Mouse (Mus musculus) ovary, postnatal 10 days (tissue): ENCODE measurements around the gene Fhad1.
"Not testable (repeated sequence)": the region's sequence is repeated elsewhere in the genome, so short reads cannot be mapped to it uniquely, and the experiment has no call there.

Experiments
- DNase-seq: peaks from one replicate; pipeline ENCODE4 v3.0.0; 2022; ENCODE audit warnings: low spot score

The Fhad1 gene

DNA sequence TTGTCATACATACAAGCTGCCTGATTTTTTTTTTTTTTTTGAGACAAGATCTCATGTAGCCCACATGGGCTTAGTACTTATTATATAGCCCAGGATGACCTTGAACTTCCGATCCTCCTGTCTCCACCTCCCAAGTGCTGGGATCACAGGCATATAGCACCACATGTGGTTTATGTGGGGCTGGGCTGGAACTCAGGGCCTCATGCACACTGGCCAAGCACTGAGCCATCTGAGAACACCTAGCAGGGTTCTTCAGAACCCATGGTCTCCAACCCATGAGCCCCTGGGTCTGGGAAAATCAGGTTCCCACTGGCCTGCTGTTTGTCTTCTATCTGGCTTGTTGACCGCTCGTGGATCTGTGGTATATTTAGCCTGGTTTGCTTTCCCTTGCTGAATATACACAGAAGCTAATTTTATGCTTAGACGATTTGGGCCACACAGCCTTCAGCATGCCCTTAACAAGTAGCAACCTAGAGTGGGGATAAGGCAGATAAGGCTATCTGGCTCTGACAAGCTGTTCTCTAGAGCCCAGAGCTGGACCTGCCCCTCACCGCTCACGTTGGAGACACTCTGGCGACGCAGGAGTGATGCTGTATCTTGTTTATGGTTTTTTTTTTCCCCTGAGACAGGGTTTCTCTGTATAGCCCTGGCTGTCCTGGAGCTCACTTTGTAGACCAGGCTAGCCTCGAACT lies 24.9 kb upstream of the Fhad1 start:
- DNase-seq, result no peak

GRCm38 (mm10) chr4:142037897-142038296 lies 23.0 kb upstream of the Fhad1 start:
- DNase-seq, result no peak

DNA sequence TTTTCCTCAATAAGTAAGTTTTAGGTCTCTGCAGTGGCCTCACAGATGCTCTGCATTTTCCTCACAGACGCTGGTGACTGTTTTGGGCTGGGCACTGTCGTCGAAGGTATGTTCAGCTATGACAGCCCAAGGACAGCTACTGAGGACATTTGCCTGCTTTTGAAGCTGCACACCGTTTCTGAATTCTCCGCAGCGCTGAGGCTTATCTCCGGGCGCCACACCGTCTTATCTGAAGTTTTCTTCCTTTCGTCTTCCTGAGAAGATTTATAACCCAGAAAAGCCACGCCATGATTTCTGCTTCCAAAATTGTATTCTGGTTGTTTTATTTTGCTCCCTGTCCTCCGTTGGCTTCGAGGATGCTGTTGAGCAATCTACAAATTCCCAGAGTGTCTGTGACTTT lies 13.7 kb upstream of the Fhad1 start:
- DNase-seq, result no peak

- no peak for DNase-seq
These were observed 12.1 kb upstream of the Fhad1 start for GRCm38 (mm10) chr4:142026965-142027364.

DNA sequence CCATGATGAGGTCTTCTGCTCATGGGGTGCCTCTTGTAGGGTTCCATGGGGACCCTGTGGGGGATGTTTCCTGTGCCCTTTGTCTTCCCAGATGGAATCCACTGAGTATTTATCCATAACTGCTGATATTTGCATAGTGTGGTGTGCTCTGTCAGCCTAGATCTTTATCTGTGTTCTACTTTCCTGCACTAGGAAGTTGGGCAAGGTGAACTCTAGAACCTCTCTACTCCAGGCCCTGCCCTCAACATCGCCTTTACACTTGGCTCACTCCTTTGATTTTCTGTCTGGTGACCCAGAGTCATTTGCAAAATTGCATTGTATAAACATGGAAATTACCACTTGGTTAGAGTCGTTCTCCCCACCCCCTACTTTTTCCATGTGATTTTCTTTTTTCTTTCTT lies 9.7 kb upstream of the Fhad1 start:
- DNase-seq, result no peak

DNA sequence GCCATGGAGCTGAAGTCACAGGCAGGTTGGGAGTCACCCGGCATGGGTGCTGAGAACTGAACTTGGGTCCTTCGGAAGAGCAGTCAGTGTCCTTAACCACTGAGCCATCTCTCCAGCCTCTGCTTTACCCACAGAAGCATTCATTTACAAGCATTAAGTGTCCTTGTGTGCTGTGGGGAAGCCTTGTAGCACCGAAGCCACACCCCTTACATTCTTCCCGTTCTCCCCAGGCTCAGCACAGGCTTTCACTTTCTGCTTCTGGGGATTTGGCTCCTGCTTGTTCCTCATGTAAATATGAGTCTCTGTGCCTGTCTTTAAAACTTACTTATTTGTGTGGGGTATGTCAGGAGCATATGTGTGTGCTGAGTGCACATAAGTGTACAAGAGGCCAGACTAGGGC lies 8.3 kb upstream of the Fhad1 start:
- DNase-seq, result no peak

DNA sequence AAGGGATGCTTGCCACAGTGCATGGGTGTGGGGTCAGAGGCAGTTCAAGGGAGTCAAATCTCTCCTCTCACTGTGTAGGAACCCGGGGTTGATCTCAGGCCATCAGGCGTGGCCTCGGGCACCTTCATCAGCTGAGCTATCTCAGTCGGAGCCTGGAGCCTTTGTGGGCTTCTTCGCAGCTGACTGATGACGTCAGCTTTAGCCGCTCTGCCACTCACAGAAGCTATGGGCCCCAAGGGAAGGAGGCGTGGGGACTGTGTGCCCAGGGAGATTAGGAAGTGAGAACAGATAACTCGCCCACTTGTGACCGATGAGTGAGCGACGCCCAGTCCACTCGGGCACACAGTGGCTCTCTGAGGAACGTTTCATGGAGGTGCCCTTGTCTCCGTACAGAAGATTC lies 2.8 kb upstream of the Fhad1 start:
- DNase-seq, result no peak

GRCm38 (mm10) chr4:142011236-142011635 lies 3.6 kb downstream of the Fhad1 start:
- DNase-seq, result no peak

DNA sequence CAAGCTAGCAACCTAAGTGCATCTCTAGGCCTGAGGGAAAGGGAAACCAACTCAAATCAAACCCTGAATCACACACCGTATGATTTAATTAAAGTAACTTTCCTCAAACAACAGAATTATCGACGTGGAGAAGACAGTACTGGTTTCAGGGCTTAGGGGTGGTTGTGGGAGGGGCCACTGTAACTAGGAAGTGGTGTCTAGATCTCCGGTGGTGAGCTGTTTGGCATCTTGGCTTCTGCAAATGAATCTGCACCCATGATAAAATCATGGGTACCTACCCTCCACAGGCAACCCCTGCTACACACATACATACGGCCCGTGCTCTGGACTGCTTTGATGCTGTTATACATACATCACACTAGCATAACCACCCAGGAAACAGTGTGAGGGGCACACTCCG lies 4.4 kb downstream of the Fhad1 start:
- no peak for DNase-seq

GRCm38 (mm10) chr4:142008206-142008605 lies 6.7 kb downstream of the Fhad1 start:
- no peak for DNase-seq

GRCm38 (mm10) chr4:142000581-142000980 lies 14.3 kb downstream of the Fhad1 start:
- DNase-seq, result no peak

DNA sequence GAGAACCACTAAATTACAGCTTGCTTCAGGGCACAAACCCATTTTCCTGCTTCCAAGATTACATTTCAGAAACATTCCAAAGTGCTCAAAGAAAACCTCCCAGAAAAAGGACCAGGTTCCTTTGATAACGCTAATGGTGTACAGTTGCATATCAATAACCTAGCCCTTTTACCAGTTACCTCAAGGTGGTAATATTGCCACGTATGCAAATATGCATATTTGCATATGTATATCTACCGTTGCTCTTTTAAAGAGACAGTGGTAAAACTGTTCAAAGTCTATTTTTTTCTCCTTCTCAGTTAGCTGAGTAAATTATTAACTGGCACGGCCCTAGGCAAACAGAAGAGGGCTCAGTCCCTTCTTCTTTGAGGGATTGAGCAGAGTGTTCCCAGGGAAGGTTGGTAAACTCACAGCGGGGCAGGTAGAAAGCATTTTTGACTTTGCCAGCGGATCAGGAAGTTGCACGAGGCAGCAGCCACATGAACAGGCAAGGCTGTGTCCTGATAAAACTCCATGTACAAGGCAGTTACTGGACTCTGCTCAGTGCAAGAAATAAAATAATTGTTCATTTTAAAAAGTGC lies 15.3 kb downstream of the Fhad1 start:
- no peak for DNase-seq

DNA sequence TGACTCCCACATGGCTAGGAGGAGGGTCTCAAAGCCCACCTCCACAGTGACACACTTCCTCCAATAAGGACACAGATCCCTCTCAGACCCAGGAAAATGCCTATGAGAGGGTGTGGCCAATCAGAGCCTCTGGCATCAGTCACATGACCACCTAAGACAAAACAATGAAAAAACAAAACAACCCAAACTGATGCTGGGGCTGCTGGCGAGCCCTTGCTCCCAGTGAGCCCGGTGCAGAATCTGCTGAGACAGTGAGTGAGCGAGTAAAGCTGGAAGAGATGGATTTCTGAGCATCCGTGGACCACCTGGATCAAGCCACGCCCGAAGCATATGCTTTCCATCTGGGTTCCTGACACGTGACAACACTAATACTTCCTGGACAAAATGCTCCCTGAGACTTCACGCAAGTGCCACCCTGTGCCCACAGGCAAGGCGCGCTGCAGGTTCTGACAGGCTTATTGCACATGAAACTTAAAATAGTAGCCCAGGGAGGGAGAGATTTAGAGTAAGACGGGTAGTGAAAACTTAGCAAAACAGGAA lies 16.5 kb downstream of the Fhad1 start:
- DNase-seq, result no peak

- no peak for DNase-seq
These were observed 18.0 kb downstream of the Fhad1 start for GRCm38 (mm10) chr4:141996880-141997279.

DNA sequence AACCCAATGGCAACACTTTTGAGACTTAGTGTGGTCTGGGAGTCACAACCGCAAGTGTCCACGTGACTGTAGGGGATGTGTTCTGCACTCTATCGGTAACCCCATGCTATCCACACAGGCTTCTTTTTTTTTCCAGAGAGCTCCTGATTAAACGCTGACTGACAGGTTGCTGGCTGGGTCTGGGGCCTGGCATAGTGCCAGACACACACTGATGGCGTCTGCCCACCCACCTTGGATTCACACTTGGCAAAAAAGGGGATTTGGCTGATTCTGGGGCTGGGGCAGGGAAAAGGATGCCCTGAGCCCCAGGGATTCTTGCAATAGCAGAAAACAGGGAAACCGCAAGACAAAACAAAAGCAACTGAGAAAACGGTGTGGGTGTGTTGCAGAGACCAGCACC lies 18.8 kb downstream of the Fhad1 start:
- DNase-seq, result no peak

DNA sequence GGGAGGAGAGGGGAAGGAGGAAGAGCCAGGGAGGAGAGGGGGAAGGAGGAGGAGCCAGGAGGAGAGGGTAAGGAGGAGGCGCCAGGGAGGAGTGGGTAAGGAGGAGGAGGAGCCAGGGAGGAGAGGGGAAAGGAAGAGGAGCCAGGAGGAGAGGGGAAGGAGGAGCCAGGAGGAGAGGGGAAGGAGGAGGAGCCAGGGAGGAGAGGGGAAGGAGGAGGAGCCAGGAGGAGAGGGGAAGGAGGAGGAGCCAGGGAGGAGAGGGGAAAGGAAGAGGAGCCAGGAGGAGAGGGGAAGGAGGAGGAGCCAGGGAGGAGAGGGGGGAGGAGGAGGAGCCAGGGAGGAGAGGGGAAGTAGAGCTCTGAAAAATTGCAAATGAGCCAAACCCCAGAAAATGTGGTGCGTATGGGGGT lies 20.8 kb downstream of the Fhad1 start:
- DNase-seq, result not testable (repeated sequence)

- no peak for DNase-seq
These were observed 21.4 kb downstream of the Fhad1 start for GRCm38 (mm10) chr4:141993347-141994061.

DNA sequence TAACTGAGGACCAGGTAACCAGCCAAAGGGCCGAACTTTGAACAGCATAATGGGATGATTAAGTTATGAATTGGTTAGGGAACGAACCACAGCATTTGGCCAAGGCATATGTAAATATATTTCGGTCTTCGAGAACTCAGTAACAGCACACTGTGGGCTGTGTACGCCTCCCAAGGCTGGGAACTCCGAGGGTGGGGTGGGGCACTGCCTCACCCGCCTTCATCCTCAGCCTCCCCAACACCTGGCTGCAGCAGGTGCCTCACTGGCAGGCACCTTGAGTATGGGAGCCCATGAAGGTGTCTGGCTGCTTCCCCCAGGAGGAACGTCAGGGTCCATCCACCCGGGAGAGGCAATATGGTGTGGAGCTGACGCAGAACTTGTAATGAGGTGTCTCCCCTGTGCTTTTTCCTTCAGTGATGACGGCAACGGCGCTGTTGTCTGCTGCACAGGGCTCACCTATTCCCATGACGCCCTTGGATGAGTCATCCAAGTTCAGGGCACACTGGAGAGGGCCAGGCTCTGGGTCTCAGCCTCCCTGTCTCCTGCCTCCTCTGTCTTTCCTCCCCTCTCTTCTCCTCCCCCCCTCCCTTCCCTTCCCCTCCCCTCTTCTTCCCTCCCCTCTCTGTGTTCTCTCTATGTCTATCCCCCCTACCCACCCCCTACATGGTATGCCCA lies 22.2 kb downstream of the Fhad1 start:
- no peak for DNase-seq

DNA sequence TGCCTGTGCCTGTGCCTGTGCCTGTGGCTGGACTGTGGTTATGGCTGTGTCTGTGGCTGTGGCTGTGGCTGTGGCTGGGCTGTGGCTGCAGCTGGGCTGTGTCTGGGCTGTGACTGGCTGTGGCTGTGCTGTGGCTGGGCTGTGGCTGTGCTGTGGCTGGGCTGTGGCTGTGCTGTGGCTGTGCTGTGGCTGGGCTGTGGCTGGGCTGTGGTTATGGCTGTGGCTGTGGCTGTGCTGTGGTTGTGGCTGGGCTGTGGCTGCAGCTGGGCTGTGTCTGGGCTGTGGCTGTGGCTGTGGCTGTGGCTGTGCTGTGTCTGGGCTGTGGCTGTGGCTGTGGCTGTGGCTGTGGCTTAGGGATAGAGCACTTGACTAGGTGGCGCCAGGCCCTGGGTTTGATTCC lies 26.7 kb downstream of the Fhad1 start:
- DNase-seq, result no peak

DNA sequence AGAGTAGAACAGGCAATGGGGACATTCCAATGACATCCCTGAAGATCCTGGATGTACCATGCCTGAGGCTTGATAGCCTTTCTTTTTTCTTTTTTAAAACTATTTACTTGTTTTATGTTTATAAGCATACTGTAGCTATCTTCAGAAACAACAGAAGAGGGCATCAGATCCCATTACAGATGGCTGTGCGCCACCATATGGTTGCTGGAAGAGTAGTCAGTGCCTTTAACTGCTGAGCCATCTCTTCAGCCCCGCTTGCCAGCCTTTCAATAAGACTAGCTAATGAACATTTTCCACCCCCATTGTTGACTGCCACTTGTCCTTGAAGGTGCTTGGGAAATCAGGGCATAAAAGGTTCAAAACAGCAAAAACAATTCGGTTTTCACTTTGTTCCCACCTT lies 31.2 kb downstream of the Fhad1 start:
- no peak for DNase-seq

- no peak for DNase-seq
These were observed 33.4 kb downstream of the Fhad1 start for GRCm38 (mm10) chr4:141981475-141981874.

GRCm38 (mm10) chr4:141978582-141978981 lies 36.3 kb downstream of the Fhad1 start:
- DNase-seq, result no peak

DNA sequence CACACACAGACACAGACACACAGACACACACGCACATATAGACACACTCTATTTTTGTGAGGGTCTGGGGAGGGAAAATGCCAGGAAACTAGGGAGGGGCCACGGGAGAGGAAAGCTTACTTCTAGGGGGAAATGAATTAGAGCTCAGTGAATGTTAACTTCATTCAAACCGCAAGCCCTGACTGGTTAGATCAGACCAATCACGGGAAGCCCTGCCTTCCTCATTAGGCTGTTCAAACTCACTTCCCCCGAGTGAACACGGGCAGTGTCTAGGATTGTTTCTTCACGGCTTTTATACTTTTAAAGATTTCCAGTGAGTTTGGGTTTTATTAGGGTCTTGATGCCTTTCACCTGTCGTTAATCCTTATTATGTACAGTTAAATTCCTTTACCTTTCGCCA lies 37.5 kb downstream of the Fhad1 start:
- no peak for DNase-seq
